Comparison of ENCODE assay signal across 12 mouse cellular contexts in genomic region chr6:120466609-120467329, GRCm38 (mm10). TPM values are rescaled to one million over a fixed set of nuclear protein-coding genes. Genes with fewer than 3 reads are reported as not detected.
DNase-seq lines count a peak whose midpoint lies in the region; ATAC-seq lines count a peak whose summit lies in the region.
"Had no signal": no experiment of that assay in that cellular context is flagged by ENCODE, and none has a peak within 500 bp of the region (broad histone marks: within the 10 kb centered on the region; RNA-seq: fewer than 3 reads in every experiment).

No protein-coding gene starts in this region.

- no peaks in the 10 kb centered on the region for H3K9me3 ChIP-seq in liver, embryonic 12.5 days (replicated peaks)
- H3K9me3 ChIP-seq in embryonic facial prominence, embryonic 10.5 days, result no peaks in the 10 kb centered on the region
- H3K9me3 ChIP-seq: forebrain, embryonic 10.5 days; limb, embryonic 13.5 days; neural tube, embryonic 15.5 days had no signal

- 0 out of 2 replicates have a peak, but pooled peaks have one; percentile 6 for ATAC-seq in liver, embryonic 12.5 days

- H3K4me3 ChIP-seq in liver, embryonic 12.5 days, result no peak overlapping the region
- H3K4me3 ChIP-seq in embryonic facial prominence, embryonic 10.5 days, result no peak overlapping the region
- H3K4me3 ChIP-seq: forebrain, embryonic 10.5 days; limb, embryonic 13.5 days; neural tube, embryonic 15.5 days had no signal

- H3K4me2 ChIP-seq in liver, embryonic 12.5 days, result peak overlapping the region; percentile 17
- H3K4me2 ChIP-seq: limb, embryonic 13.5 days; neural tube, embryonic 15.5 days had no signal

- H3K9ac ChIP-seq in liver, embryonic 12.5 days, result no peak overlapping the region
- H3K9ac ChIP-seq: limb, embryonic 13.5 days; neural tube, embryonic 15.5 days had no signal

- peak; percentile 48 for DNase-seq in kidney, adult 18-20 months
- no peak for DNase-seq in kidney, postnatal 10 days
- DNase-seq in MEL-GATA-1-ER (ENCODE audit: extremely low read depth, low read depth), result peak; percentile 90
- peak; percentile 84 to 86 for DNase-seq in spleen, postnatal 36 days (ENCODE audit: low spot score in 2 of 2)
- no peak for DNase-seq in Muller cell, postnatal 12 days (ENCODE audit: inconsistent ontology term)
- no peak for DNase-seq in embryonic facial prominence, embryonic 10.5 days (ENCODE audit: low spot score)
- no peak for DNase-seq in ovary, postnatal 36 days (ENCODE audit: low spot score)
- DNase-seq: cerebellum, adult 11 months had no signal

- peaks cover 77% of the 10 kb centered on the region for H3K4me1 ChIP-seq in liver, embryonic 12.5 days
- H3K4me1 ChIP-seq in embryonic facial prominence, embryonic 10.5 days, result peaks cover 18% of the 10 kb centered on the region

- peak overlapping the region; percentile 52 for H3K27ac ChIP-seq in liver, embryonic 12.5 days
- H3K27ac ChIP-seq in embryonic facial prominence, embryonic 10.5 days (replicated peaks), result no peak overlapping the region
- H3K27ac ChIP-seq: forebrain, embryonic 10.5 days; limb, embryonic 13.5 days; neural tube, embryonic 15.5 days had no signal

- peaks cover 7% of the 10 kb centered on the region for H3K27me3 ChIP-seq in liver, embryonic 12.5 days (replicated peaks)
- peaks cover 43% of the 10 kb centered on the region for H3K27me3 ChIP-seq in embryonic facial prominence, embryonic 10.5 days (replicated peaks; ENCODE audit: low read depth, poor library complexity, severe bottlenecking)

- WGBS in liver, embryonic 12.5 days (ENCODE audit: insufficient replicate concordance), result 20% methylated on average over 10 of the region's 10 CpGs
- WGBS in embryonic facial prominence, embryonic 10.5 days, result 76% methylated on average over 10 of the region's 10 CpGs

- H3K36me3 ChIP-seq in liver, embryonic 12.5 days, result no peaks in the 10 kb centered on the region
- no peaks in the 10 kb centered on the region for H3K36me3 ChIP-seq in embryonic facial prominence, embryonic 10.5 days (replicated peaks)
- H3K36me3 ChIP-seq: forebrain, embryonic 10.5 days; limb, embryonic 13.5 days; neural tube, embryonic 15.5 days had no signal

RNA-seq across cellular contexts. Expression of gene Il17ra, which starts 3.7 kb away (rescaled TPM):
- 13.3 and 14.8 TPM in 2 replicates for polyA plus RNA-seq in liver, embryonic 12.5 days (2016; fragmentation: Nextera tagmentation; extraction: Ambion mirVana)
- 3.1 and 3.7 TPM in 2 replicates for polyA plus RNA-seq in embryonic facial prominence, embryonic 10.5 days (2016; fragmentation: Nextera tagmentation; extraction: Ambion mirVana)

RNA-seq across cellular contexts. Expression of gene Tmem121b, which starts 26.8 kb away (rescaled TPM):
- 0.02 TPM in 1 of 2 replicates, not detected in the other for polyA plus RNA-seq in liver, embryonic 12.5 days (2016; fragmentation: Nextera tagmentation; extraction: Ambion mirVana)
- 0.18 and 0.25 TPM in 2 replicates for polyA plus RNA-seq in embryonic facial prominence, embryonic 10.5 days (2016; fragmentation: Nextera tagmentation; extraction: Ambion mirVana)

Comparison
In these comparisons a context has a peak if more than half of its experiments do, and no peak if none do; other contexts are left out.
1. DNase-seq: peak in kidney, adult 18-20 months (single experiment), MEL-GATA-1-ER (single experiment) and spleen, postnatal 36 days (2 of 2); none in kidney, postnatal 10 days (single experiment), Muller cell, postnatal 12 days (single experiment), embryonic facial prominence, embryonic 10.5 days (single experiment) and ovary, postnatal 36 days (single experiment).